Mouse (Mus musculus) liver, postnatal 0 days (tissue): ENCODE measurements at regions not wholly inside any gene's neighbourhood (a gene's known extent, or its start where the extent isn't known, plus 50 kb on each side); places are given as distances from the start of the nearest gene placed in this dataset.

Experiments used
- CTCF ChIP-seq: sonication (generic); IDR thresholded peaks from 2 replicates; pipeline ENCODE4 v1.5.1; 2016; ENCODE audit warnings: antibody characterized with exemption, low read depth
- EP300 ChIP-seq: IDR thresholded peaks from 2 replicates; pipeline ENCODE4 v1.6.1; 2016; ENCODE audit warnings: antibody characterized with exemption, low read depth, mild to moderate bottlenecking

GRCm38 (mm10) chr12:50932496-50932895 lies 283.6 kb upstream of the Prkd1 start:
- TF ChIP-seq EP300 (no peak), CTCF (no peak)
